Mouse (Mus musculus) hindbrain, postnatal 0 days (tissue): ENCODE measurements around the gene Slc29a1. TPM values are rescaled to one million over a fixed set of nuclear protein-coding genes. Genes with fewer than 3 reads are reported as not detected.

Source experiments
- ATAC-seq: fragments of 200-750 bp; cut with Nextera tagmentation; 2 replicates; pipeline ENCODE4 v1.8.0; 2017; ENCODE audit warnings: mild to moderate bottlenecking, moderate TSS enrichment, moderate library complexity
- DNase-seq: peaks from one replicate; pipeline ENCODE4 v3.0.0-alpha.2; 2015; ENCODE audit warnings: low spot score
- H3K27ac ChIP-seq: fragments of 300-500 bp; sonication (generic); 2 replicates; pipeline ENCODE4 v1.5.1; 2014; ENCODE audit warnings: mild to moderate bottlenecking
- H3K27me3 ChIP-seq: fragments of 300-500 bp; sonication (generic); 2 replicates; pipeline ENCODE4 v1.6.1; 2014; ENCODE audit warnings: low read length, mixed read lengths; ENCODE audit not compliant: insufficient read depth
- H3K36me3 ChIP-seq: fragments of 300-500 bp; sonication (generic); 2 replicates; pipeline ENCODE4 v1.6.1; 2014; ENCODE audit warnings: low read length, mixed read lengths; ENCODE audit not compliant: insufficient read depth
- H3K4me1 ChIP-seq: fragments of 300-500 bp; sonication (generic); 2 replicates; pipeline ENCODE4 v1.6.1; 2014; ENCODE audit warnings: antibody characterized with exemption, low read length, mixed read lengths; ENCODE audit not compliant: insufficient read depth
- H3K4me2 ChIP-seq: fragments of 300-500 bp; sonication (generic); 2 replicates; pipeline ENCODE4 v1.6.1; 2014; ENCODE audit warnings: low read depth, mild to moderate bottlenecking, low read length, moderate library complexity, mixed read lengths
- H3K4me3 ChIP-seq: fragments of 300-500 bp; sonication (generic); 2 replicates; pipeline ENCODE4 v1.5.1; 2014; ENCODE audit warnings: low read length
- H3K9ac ChIP-seq: fragments of 300-500 bp; sonication (generic); replicated peaks from 2 replicates; pipeline ENCODE4 v1.6.1; 2014; ENCODE audit warnings: mild to moderate bottlenecking, low read length, moderate library complexity, mixed read lengths
- H3K9me3 ChIP-seq: fragments of 300-500 bp; sonication (generic); 2 replicates; pipeline ENCODE4 v1.6.1; 2016; ENCODE audit warnings: low read length, mixed read lengths
- CTCF ChIP-seq: IDR thresholded peaks from 2 replicates; pipeline ENCODE4 v1.5.1; 2016; ENCODE audit warnings: antibody characterized with exemption, control low read depth, low read depth
- WGBS: fragments of 180-500 bp; shearing (Covaris S2); extraction: QIAGEN DNeasy Blood & Tissue Kit; methylation state at CpG from one replicate; pipeline ENCODE4 v1.1.7; 2014; 5-methylcytosine and 5-hydroxymethylcytosine counted together
- polyA plus RNA-seq: library from polyadenylated mRNA; unstranded; fragments of >200 nt; fragmentation: Nextera tagmentation; extraction: Ambion mirVana; gene quantifications from 2 replicates; pipeline ENCODE4 v1.2.1, GENCODE M21; 2015
- total RNA-seq: library from RNA; depleted of rRNA; stranded (reverse); fragments of >200 nt; gene quantifications from 2 replicates; pipeline ENCODE4 v1.2.3, GENCODE M21; 2014

Gene Slc29a1
- total and polyA plus RNA-seq, 2 experiments from 2014 or later = 60.6 to 170 TPM

GRCm38 (mm10) chr17:45610144-45610866, 10.9 kb upstream of the Slc29a1 start:
- Histone ChIP-seq H3K9ac (no peak overlapping the region), H3K36me3 (no peaks in the 10 kb centered on the region), H3K27me3 (no peaks in the 10 kb centered on the region), H3K4me3 (no peak overlapping the region), H3K27ac (no peak overlapping the region), H3K9me3 (no peaks in the 10 kb centered on the region), H3K4me2 (no peak overlapping the region), H3K4me1 (no peaks in the 10 kb centered on the region)
- ATAC-seq = no peak
- WGBS = 25% methylated on average over 5 of the region's 5 CpGs
- TF ChIP-seq CTCF = no peak
- DNase-seq = no peak

- ATAC-seq = no peak
- no peak overlapping the region for H3K9ac ChIP-seq
- 92% methylated on average over 4 of the region's 4 CpGs for WGBS
Measured at GRCm38 (mm10) chr17:45608396-45608795, 9.0 kb upstream of the Slc29a1 start.

GRCm38 (mm10) chr17:45606992-45607879, 7.8 kb upstream of the Slc29a1 start:
- 78% methylated on average over 15 of the region's 15 CpGs for WGBS
- no peaks in the 10 kb centered on the region for H3K9me3 ChIP-seq
- H3K36me3 ChIP-seq = no peaks in the 10 kb centered on the region
- no peak overlapping the region for H3K4me3 ChIP-seq
- DNase-seq (no peak), ATAC-seq (no peak)
- H3K9ac ChIP-seq = no peak overlapping the region
- TF ChIP-seq CTCF = no peak
- H3K4me1 ChIP-seq = no peaks in the 10 kb centered on the region
- no peaks in the 10 kb centered on the region for H3K27me3 ChIP-seq
- no peak overlapping the region for H3K4me2 ChIP-seq
- no peak overlapping the region for H3K27ac ChIP-seq

More at GRCm38 (mm10) chr17:45608396-45608795, 9.0 kb upstream of the Slc29a1 start:
- no peaks in the 10 kb centered on the region for H3K4me1 ChIP-seq
- no peak overlapping the region for H3K4me2 ChIP-seq
- no peaks in the 10 kb centered on the region for H3K9me3 ChIP-seq
- no peak overlapping the region for H3K27ac ChIP-seq
- no peak for DNase-seq
- no peaks in the 10 kb centered on the region for H3K36me3 ChIP-seq
- no peak for TF ChIP-seq CTCF
- H3K4me3 ChIP-seq = no peak overlapping the region
- no peaks in the 10 kb centered on the region for H3K27me3 ChIP-seq

GRCm38 (mm10) chr17:45602984-45603383, 3.6 kb upstream of the Slc29a1 start:
- no peak overlapping the region for H3K4me3 ChIP-seq
- H3K4me1 ChIP-seq = peaks cover 6% of the 10 kb centered on the region; the same call in 1 of the 2 replicates
- WGBS = 79% methylated on average over 3 of the region's 3 CpGs
- H3K9me3 ChIP-seq = no peaks in the 10 kb centered on the region
- H3K9ac ChIP-seq = no peak overlapping the region
- no peak overlapping the region for H3K4me2 ChIP-seq
- ATAC-seq = no peak
- DNase-seq = no peak
- no peak for TF ChIP-seq CTCF
- no peaks in the 10 kb centered on the region for H3K27me3 ChIP-seq
- no peak overlapping the region for H3K27ac ChIP-seq
- H3K36me3 ChIP-seq = no peaks in the 10 kb centered on the region

- Histone ChIP-seq H3K4me2 (no peak within 1 kb of the TSS), H3K36me3 (no peaks in the 10 kb centered on the region), H3K27ac (no peak within 1 kb of the TSS), H3K9me3 (no peaks in the 10 kb centered on the region), H3K9ac (no peak within 1 kb of the TSS), H3K27me3 (no peaks in the 10 kb centered on the region), H3K4me1 (peaks cover 6% of the 10 kb centered on the region; the same call in 1 of the 2 replicates), H3K4me3 (0 out of 2 replicates have a peak within 1 kb of the TSS, but pooled peaks have one; percentile 1)
- no peak for TF ChIP-seq CTCF
- DNase-seq (no peak), ATAC-seq (peak; percentile 19; the same call in 1 of the 2 replicates)
- 37% methylated on average over 6 of the region's 6 CpGs for WGBS
Measured at GRCm38 (mm10) chr17:45601877-45602304, 2.5 kb upstream of the Slc29a1 start, which contains the start of gene Mymx. Mymx (minus strand) TSS chr17:45602102.

GRCm38 (mm10) chr17:45601325-45601724, 1.9 kb upstream of the Slc29a1 start:
- H3K9ac ChIP-seq = no peak overlapping the region

More at GRCm38 (mm10) chr17:45601325-45601724, 1.9 kb upstream of the Slc29a1 start:
- peaks cover 8% of the 10 kb centered on the region; the same call in 1 of the 2 replicates for H3K4me1 ChIP-seq
- H3K27me3 ChIP-seq = no peaks in the 10 kb centered on the region
- DNase-seq (no peak), ATAC-seq (no peak)
- H3K9me3 ChIP-seq = no peaks in the 10 kb centered on the region
- H3K4me3 ChIP-seq = 0 out of 2 replicates have a peak overlapping the region, but pooled peaks have one; percentile 1
- 18% methylated on average over 22 of the region's 22 CpGs for WGBS
- no peaks in the 10 kb centered on the region for H3K36me3 ChIP-seq
- TF ChIP-seq CTCF = no peak
- H3K4me2 ChIP-seq = no peak overlapping the region
- no peak overlapping the region for H3K27ac ChIP-seq
